ENCODE assay signal across 8 mouse cellular contexts in genomic region chr8:83331567-83331898, GRCm38 (mm10). TPM values are rescaled to one million over a fixed set of nuclear protein-coding genes. Genes with fewer than 3 reads are reported as not detected.
DNase-seq lines count a peak whose midpoint lies in the region; ATAC-seq and TF ChIP-seq lines count a peak whose summit lies in the region.

No protein-coding gene starts in this region.

- H3K4me1 ChIP-seq in testis, adult 2 months (ENCODE audit: control insufficient read depth, insufficient read depth, low read length) = no peaks in the 10 kb centered on the region; the same call in 1 of the 2 replicates
- peaks cover 8% of the 10 kb centered on the region for H3K4me1 ChIP-seq in heart, embryonic 13.5 days
- no peaks in the 10 kb centered on the region for H3K4me1 ChIP-seq in lung, adult 2 months (ENCODE audit: control insufficient read depth, insufficient read depth, low read length)
- H3K4me1 ChIP-seq in small intestine, adult 2 months (ENCODE audit: control insufficient read depth, insufficient read depth, insufficient read length, low read length) = peaks cover 3% of the 10 kb centered on the region; the same call in 1 of the 2 replicates

- no peak for DNase-seq in testis, postnatal 10 days (ENCODE audit: low spot score)
- peak; percentile 51 for DNase-seq in embryo, embryonic 11 days
- peak; percentile 47 for DNase-seq in layer of hippocampus, adult 11-12 months (ENCODE audit: low spot score)
- no peak for DNase-seq in lung, adult 2 months
- DNase-seq in spleen, postnatal 14 days (ENCODE audit: low spot score in 2 of 2) = no peak

- WGBS in heart, embryonic 13.5 days = 8% methylated on average over 7 of the region's 7 CpGs
- WGBS in lung, adult 2 months = 7% methylated on average over 7 of the region's 7 CpGs
- 18% methylated on average over 7 of the region's 7 CpGs for WGBS in small intestine, adult 2 months

- no peaks in the 10 kb centered on the region for H3K9me3 ChIP-seq in heart, embryonic 13.5 days

- peak overlapping the region; percentile 44; the same call in 1 of the 2 replicates for H3K27ac ChIP-seq in testis, adult 2 months (ENCODE audit: control insufficient read depth, insufficient read depth, low read depth, low read length)
- no peak overlapping the region for H3K27ac ChIP-seq in heart, embryonic 13.5 days (replicated peaks)
- H3K27ac ChIP-seq in small intestine, adult 2 months (ENCODE audit: insufficient read depth, low read depth, low read length) = peak overlapping the region; percentile 85; the same call in 1 of the 2 replicates

- H3K4me2 ChIP-seq in heart, embryonic 13.5 days = peak overlapping the region; percentile 92

- H3K27me3 ChIP-seq in testis, adult 2 months (ENCODE audit: control insufficient read depth, insufficient read depth, low read length) = no peaks in the 10 kb centered on the region
- peaks cover 14% of the 10 kb centered on the region for H3K27me3 ChIP-seq in heart, embryonic 13.5 days (replicated peaks)
- H3K27me3 ChIP-seq in small intestine, adult 2 months (ENCODE audit: control insufficient read depth, insufficient read depth, low read length) = no peaks in the 10 kb centered on the region

- no peaks in the 10 kb centered on the region; the same call in 1 of the 2 replicates for H3K36me3 ChIP-seq in testis, adult 2 months (ENCODE audit: control insufficient read depth, insufficient read depth, low read length)
- peaks cover 23% of the 10 kb centered on the region for H3K36me3 ChIP-seq in heart, embryonic 13.5 days
- H3K36me3 ChIP-seq in small intestine, adult 2 months (ENCODE audit: control insufficient read depth, insufficient read depth, low read length) = peaks cover 7% of the 10 kb centered on the region; the same call in 1 of the 2 replicates

- peak overlapping the region; percentile 93 for H3K4me3 ChIP-seq in testis, adult 2 months (ENCODE audit: control insufficient read depth, low read depth, low read length)
- peak overlapping the region; percentile 92 for H3K4me3 ChIP-seq in heart, embryonic 13.5 days
- H3K4me3 ChIP-seq in lung, adult 2 months (replicated peaks; ENCODE audit: extremely low read depth, low read depth, low read length) = peak overlapping the region; percentile 97
- peak overlapping the region; percentile 97 for H3K4me3 ChIP-seq in small intestine, adult 2 months (ENCODE audit: low read depth, low read length)

- TF ChIP-seq CTCF in testis, adult 2 months (IDR thresholded peaks at IDR 0.05; ENCODE audit: control insufficient read depth, insufficient read depth, insufficient replicate concordance, low read depth, low read length) = no peak
- no peak for TF ChIP-seq CTCF in lung, adult 2 months (IDR thresholded peaks at IDR 0.05; ENCODE audit: insufficient read depth, low read length)
- TF ChIP-seq CTCF in small intestine, adult 2 months (IDR thresholded peaks at IDR 0.05; ENCODE audit: extremely low read depth, insufficient read length, insufficient replicate concordance, low read depth, low read length) = no peak

- H3K9ac ChIP-seq in heart, embryonic 13.5 days = peak overlapping the region; percentile 92

- ATAC-seq in heart, embryonic 13.5 days (ENCODE audit: extremely low read depth, insufficient number of reproducible peaks, low FRiP score, low TSS enrichment) = no peak

- TF ChIP-seq POLR2A in testis, adult 2 months (IDR thresholded peaks at IDR 0.05; ENCODE audit: control insufficient read depth, low read depth, low read length) = no peak
- TF ChIP-seq POLR2A in lung, adult 2 months (IDR thresholded peaks at IDR 0.05; ENCODE audit: borderline replicate concordance, extremely low read depth, low read depth, low read length) = no peak
- TF ChIP-seq POLR2A in small intestine, adult 2 months (IDR thresholded peaks at IDR 0.05; ENCODE audit: low read depth, low read length) = no peak

RNA-seq across cellular contexts. Expression of gene Elmod2, which starts 0.8 kb away (rescaled TPM):
- polyA plus RNA-seq in testis, adult 2 months (2012; rRNA removed) = 2.5 and 3.1 TPM in 2 replicates
- polyA plus RNA-seq in heart, embryonic 13.5 days (2015; fragmentation: Nextera tagmentation; extraction: Ambion mirVana) = 8.6 and 8.9 TPM in 2 replicates
- 1.9 and 3.7 TPM in 2 replicates for polyA plus RNA-seq in lung, adult 2 months (2012; rRNA removed)
- polyA plus RNA-seq in small intestine, adult 2 months (2012; rRNA removed) = 0.36 and 0.90 TPM in 2 replicates

RNA-seq across cellular contexts. Expression of gene Mgat4d, which starts 16.7 kb away (rescaled TPM):
- polyA plus RNA-seq in testis, adult 2 months (2012; rRNA removed) = 20.5 and 30.8 TPM in 2 replicates
- polyA plus RNA-seq in heart, embryonic 13.5 days (2015; fragmentation: Nextera tagmentation; extraction: Ambion mirVana) = not detected in 2 replicates
- not detected in 2 replicates for polyA plus RNA-seq in lung, adult 2 months (2012; rRNA removed)
- polyA plus RNA-seq in small intestine, adult 2 months (2012; rRNA removed) = not detected in 2 replicates

RNA-seq across cellular contexts. Expression of gene Ucp1, which starts 41.4 kb away (rescaled TPM):
- 0.12 and 0.20 TPM in 2 replicates for polyA plus RNA-seq in testis, adult 2 months (2012; rRNA removed)
- polyA plus RNA-seq in heart, embryonic 13.5 days (2015; fragmentation: Nextera tagmentation; extraction: Ambion mirVana) = not detected in 2 replicates
- 2.1 and 179 TPM in 2 replicates for polyA plus RNA-seq in lung, adult 2 months (2012; rRNA removed)
- polyA plus RNA-seq in small intestine, adult 2 months (2012; rRNA removed) = 0.09 TPM in 1 of 2 replicates, not detected in the other

RNA-seq across cellular contexts. Expression of gene Clgn, which starts 58.1 kb away (rescaled TPM):
- 125 and 174 TPM in 2 replicates for polyA plus RNA-seq in testis, adult 2 months (2012; rRNA removed)
- polyA plus RNA-seq in heart, embryonic 13.5 days (2015; fragmentation: Nextera tagmentation; extraction: Ambion mirVana) = 0.06 and 0.09 TPM in 2 replicates
- not detected in 2 replicates for polyA plus RNA-seq in lung, adult 2 months (2012; rRNA removed)
- not detected in 2 replicates for polyA plus RNA-seq in small intestine, adult 2 months (2012; rRNA removed)

Comparison
In these comparisons a context has a peak if more than half of its experiments do, and no peak if none do; other contexts are left out.
1. DNase-seq: peak in embryo, embryonic 11 days (single experiment) and layer of hippocampus, adult 11-12 months (single experiment); none in testis, postnatal 10 days (single experiment), lung, adult 2 months (single experiment) and spleen, postnatal 14 days (0 of 2).
2. RNA of gene Mgat4d, which starts 16.7 kb away (polyA plus RNA-seq): 20.5 to 30.8 TPM in testis, adult 2 months; not detected in heart, embryonic 13.5 days, not detected in lung, adult 2 months and not detected in small intestine, adult 2 months; every median in the first group is over 10 times any median in the second.
3. Peak in every context shown above with its lines, with median percentiles within 50 percentile points of each other: H3K4me3 ChIP-seq.